Mouse (Mus musculus): ENCODE measurements at regions not wholly inside any gene's neighbourhood (a gene's known extent, or its start where the extent isn't known, plus 50 kb on each side); places are given as distances from the start of the nearest gene placed in this dataset.

GRCm38 (mm10) chr3:91416137-91416536 lies 325.5 kb upstream of the 9130204L05Rik start:
- peak; percentile 46 for DNase-seq (ENCODE audit: low read depth, low spot score)

All from R1 (cell line).